Mouse (Mus musculus) embryonic fibroblast, embryonic 13.5 days (primary cell): ENCODE measurements around the gene Ifnl2.

Experiments
- CTCF ChIP-seq: IDR thresholded peaks from 2 replicates; pipeline ENCODE4 v1.5.1; 2011; ENCODE audit warnings: mild to moderate bottlenecking, control low read depth, low read length, moderate library complexity, borderline replicate concordance; ENCODE audit not compliant: insufficient read depth
- POLR2A ChIP-seq: IDR thresholded peaks from 2 replicates; pipeline ENCODE4 v1.6.1; 2011; ENCODE audit warnings: low read depth, mild to moderate bottlenecking, control low read depth, low read length, moderate library complexity

GRCm38 (mm10) chr7:28553076-28553475 lies 42.8 kb upstream of the Ifnl2 start:
- TF ChIP-seq CTCF (no peak), POLR2A (no peak)
